Mouse (Mus musculus): ENCODE measurements around the gene Slc12a8. TPM values are rescaled to one million over a fixed set of nuclear protein-coding genes. Genes with fewer than 3 reads are reported as not detected.

Slc12a8 gene
- total and polyA plus RNA-seq, 3 experiments, result 0.49 TPM; not detected in 2

DNA sequence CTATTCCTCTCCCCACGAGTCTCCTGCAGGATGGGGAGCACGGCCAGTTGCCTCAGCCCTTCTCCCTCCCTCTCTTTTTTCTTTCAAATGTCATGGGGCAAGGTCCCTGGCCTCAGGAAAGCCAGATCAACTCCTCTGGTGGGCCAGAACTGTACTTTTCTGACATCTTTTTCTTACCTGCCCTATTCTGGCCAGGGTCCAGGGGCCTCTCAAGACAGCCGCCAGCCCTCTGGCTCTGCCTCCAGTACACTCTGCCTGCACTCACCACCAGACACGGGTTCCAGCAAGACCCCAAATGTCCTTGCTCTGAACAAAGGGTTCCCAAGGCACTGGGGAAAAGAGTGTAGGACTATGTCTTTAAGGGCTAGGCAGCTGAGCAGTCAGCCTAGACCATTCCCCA lies 499 bp downstream of the Slc12a8 start:
- H3K4me1 ChIP-seq (ENCODE audit: insufficient read depth, low read depth, low read length), result no peaks in the 10 kb centered on the region
- H3K36me3 ChIP-seq (replicated peaks), result no peaks in the 10 kb centered on the region
- no peaks in the 10 kb centered on the region for H3K9me3 ChIP-seq (replicated peaks)
- TF ChIP-seq GATA2 (IDR thresholded peaks at IDR 0.05; ENCODE audit: borderline replicate concordance, low read depth, low read length), result no peak
- TF ChIP-seq POLR2AphosphoS5 (IDR thresholded peaks at IDR 0.05; ENCODE audit: insufficient replicate concordance, low read depth, low read length), result no peak
- TF ChIP-seq GATA1 (IDR thresholded peaks at IDR 0.05; ENCODE audit: borderline replicate concordance, low read length), result no peak
- TF ChIP-seq TAL1 (conservative IDR thresholded peaks at IDR 0.05; ENCODE audit: low read depth, low read length), result no peak
- TF ChIP-seq CTCF (IDR thresholded peaks at IDR 0.05; ENCODE audit: low read depth, low read length), result no peak
- H3K4me3 ChIP-seq (ENCODE audit: low read depth, low read length), result no peak overlapping the region
- ATAC-seq (ENCODE audit: extremely low read depth, insufficient number of reproducible peaks, low FRiP score, poor library complexity, severe bottlenecking) (no peak), DNase-seq (ENCODE audit: low spot score) (no peak)
- peaks cover 42% of the 10 kb centered on the region for H3K27me3 ChIP-seq (ENCODE audit: insufficient read depth, low read length)

DNA sequence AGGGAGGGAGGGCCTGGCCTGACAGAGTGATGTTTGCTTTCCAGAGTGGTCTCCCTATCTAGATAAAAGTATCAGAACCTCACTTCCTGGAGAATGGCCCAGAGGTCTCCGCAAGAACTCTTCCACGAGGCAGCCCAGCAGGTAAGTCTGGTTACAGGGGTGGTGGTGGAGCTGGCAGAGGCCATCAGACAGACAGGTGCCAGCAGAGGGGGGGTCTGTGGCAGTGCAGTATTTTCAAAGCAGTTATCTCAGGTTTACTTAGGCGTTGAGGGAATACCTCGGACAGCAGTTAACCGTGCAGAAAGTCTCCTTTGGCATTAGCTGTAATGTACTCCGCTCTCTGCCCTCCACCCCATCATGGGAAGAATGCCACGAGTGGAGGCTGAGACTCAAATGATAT lies 1.1 kb downstream of the Slc12a8 start:
- ATAC-seq (ENCODE audit: extremely low read depth, insufficient number of reproducible peaks, low FRiP score, poor library complexity, severe bottlenecking), result no peak
- no peaks in the 10 kb centered on the region for H3K4me1 ChIP-seq (ENCODE audit: insufficient read depth, low read depth, low read length)
- H3K36me3 ChIP-seq (replicated peaks), result no peaks in the 10 kb centered on the region
- no peaks in the 10 kb centered on the region for H3K9me3 ChIP-seq (replicated peaks)
- peaks cover 41% of the 10 kb centered on the region for H3K27me3 ChIP-seq (ENCODE audit: insufficient read depth, low read length)
- no peak for DNase-seq (ENCODE audit: low spot score)
- no peak overlapping the region for H3K4me3 ChIP-seq (ENCODE audit: low read depth, low read length)
- TF ChIP-seq GATA2 (IDR thresholded peaks at IDR 0.05; ENCODE audit: borderline replicate concordance, low read depth, low read length) (no peak), POLR2AphosphoS5 (IDR thresholded peaks at IDR 0.05; ENCODE audit: insufficient replicate concordance, low read depth, low read length) (no peak), GATA1 (IDR thresholded peaks at IDR 0.05; ENCODE audit: borderline replicate concordance, low read length) (no peak), TAL1 (conservative IDR thresholded peaks at IDR 0.05; ENCODE audit: low read depth, low read length) (no peak), CTCF (IDR thresholded peaks at IDR 0.05; ENCODE audit: low read depth, low read length) (no peak)

DNA sequence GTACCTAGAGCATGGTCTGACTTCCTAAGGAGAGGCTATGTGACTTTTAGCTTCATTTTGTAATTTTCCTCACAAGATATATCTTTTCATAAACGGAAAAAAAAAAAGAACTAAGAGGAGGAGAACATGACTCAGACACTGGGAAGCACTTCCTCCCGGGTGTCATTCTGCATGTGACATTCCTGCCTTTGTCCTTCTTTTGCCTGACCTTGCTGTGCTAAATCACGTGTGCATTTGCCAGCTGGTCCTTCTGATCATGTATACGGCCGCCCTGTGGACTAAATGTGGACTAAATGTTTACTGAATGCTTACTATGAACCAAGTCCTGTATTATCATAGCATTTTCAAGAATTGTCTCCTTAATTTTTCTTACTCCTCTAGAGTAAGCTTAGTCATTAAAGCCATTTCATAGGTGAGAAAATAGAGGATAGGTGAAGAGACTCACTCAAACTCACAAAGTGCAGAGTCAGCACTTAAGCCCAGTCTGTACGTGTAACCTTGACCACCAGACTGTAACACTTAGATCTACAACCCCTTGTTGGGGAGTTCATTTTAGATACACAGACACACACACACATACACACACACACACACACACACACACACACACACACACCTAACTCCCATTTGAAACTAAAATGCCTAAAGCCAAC lies 2.9 kb downstream of the Slc12a8 start:
- no peak overlapping the region for H3K4me3 ChIP-seq (ENCODE audit: low read depth, low read length)
- H3K9me3 ChIP-seq (replicated peaks), result no peaks in the 10 kb centered on the region
- no peaks in the 10 kb centered on the region for H3K36me3 ChIP-seq (replicated peaks)
- no peak for DNase-seq (ENCODE audit: low spot score)
- TF ChIP-seq TAL1 (conservative IDR thresholded peaks at IDR 0.05; ENCODE audit: low read depth, low read length) (no peak), CTCF (IDR thresholded peaks at IDR 0.05; ENCODE audit: low read depth, low read length) (no peak), GATA1 (IDR thresholded peaks at IDR 0.05; ENCODE audit: borderline replicate concordance, low read length) (no peak), GATA2 (IDR thresholded peaks at IDR 0.05; ENCODE audit: borderline replicate concordance, low read depth, low read length) (no peak), POLR2AphosphoS5 (IDR thresholded peaks at IDR 0.05; ENCODE audit: insufficient replicate concordance, low read depth, low read length) (no peak)
- H3K27me3 ChIP-seq (ENCODE audit: insufficient read depth, low read length), result peaks cover 38% of the 10 kb centered on the region
- H3K4me1 ChIP-seq (ENCODE audit: insufficient read depth, low read depth, low read length), result no peaks in the 10 kb centered on the region
- no peak for ATAC-seq (ENCODE audit: extremely low read depth, insufficient number of reproducible peaks, low FRiP score, poor library complexity, severe bottlenecking)

DNA sequence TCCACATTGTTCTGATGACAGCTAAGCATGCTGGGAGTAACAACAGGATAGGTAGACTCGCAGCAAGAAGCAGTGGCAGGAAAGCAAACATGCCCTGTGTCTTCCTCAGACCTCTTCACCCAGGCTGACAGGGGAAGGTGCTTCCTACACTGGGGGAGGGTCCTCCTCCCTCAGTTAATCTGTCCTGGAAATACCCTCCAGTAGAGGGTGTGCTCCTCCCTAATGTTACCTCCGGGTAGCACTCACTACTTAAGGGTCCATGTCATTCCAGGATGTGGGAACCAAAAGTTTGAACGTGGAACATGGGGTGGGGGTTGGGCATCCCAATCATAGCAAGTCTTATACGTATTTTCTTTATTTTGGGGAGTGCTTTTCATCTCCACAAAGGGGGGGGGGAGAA lies 5.4 kb downstream of the Slc12a8 start:
- Histone ChIP-seq H3K9me3 (replicated peaks) (no peaks in the 10 kb centered on the region), H3K4me1 (ENCODE audit: insufficient read depth, low read depth, low read length) (no peaks in the 10 kb centered on the region), H3K4me3 (ENCODE audit: low read depth, low read length) (no peak overlapping the region), H3K27me3 (ENCODE audit: insufficient read depth, low read length) (peaks cover 28% of the 10 kb centered on the region), H3K36me3 (replicated peaks) (no peaks in the 10 kb centered on the region)
- TF ChIP-seq TAL1 (conservative IDR thresholded peaks at IDR 0.05; ENCODE audit: low read depth, low read length), result no peak
- no peak for TF ChIP-seq GATA2 (IDR thresholded peaks at IDR 0.05; ENCODE audit: borderline replicate concordance, low read depth, low read length)
- no peak for TF ChIP-seq POLR2AphosphoS5 (IDR thresholded peaks at IDR 0.05; ENCODE audit: insufficient replicate concordance, low read depth, low read length)
- no peak for TF ChIP-seq CTCF (IDR thresholded peaks at IDR 0.05; ENCODE audit: low read depth, low read length)
- no peak for TF ChIP-seq GATA1 (IDR thresholded peaks at IDR 0.05; ENCODE audit: borderline replicate concordance, low read length)
- DNase-seq (ENCODE audit: low spot score) (no peak), ATAC-seq (ENCODE audit: extremely low read depth, insufficient number of reproducible peaks, low FRiP score, poor library complexity, severe bottlenecking) (no peak)

- no peaks in the 10 kb centered on the region for H3K9me3 ChIP-seq (replicated peaks)
- H3K4me1 ChIP-seq (ENCODE audit: insufficient read depth, low read depth, low read length), result no peaks in the 10 kb centered on the region
- peaks cover 18% of the 10 kb centered on the region for H3K27me3 ChIP-seq (ENCODE audit: insufficient read depth, low read length)
- DNase-seq (ENCODE audit: low spot score) (no peak), ATAC-seq (ENCODE audit: extremely low read depth, insufficient number of reproducible peaks, low FRiP score, poor library complexity, severe bottlenecking) (no peak)
- H3K4me3 ChIP-seq (ENCODE audit: low read depth, low read length), result no peak overlapping the region
- TF ChIP-seq CTCF (IDR thresholded peaks at IDR 0.05; ENCODE audit: low read depth, low read length) (no peak), POLR2AphosphoS5 (IDR thresholded peaks at IDR 0.05; ENCODE audit: insufficient replicate concordance, low read depth, low read length) (no peak), GATA1 (IDR thresholded peaks at IDR 0.05; ENCODE audit: borderline replicate concordance, low read length) (no peak), GATA2 (IDR thresholded peaks at IDR 0.05; ENCODE audit: borderline replicate concordance, low read depth, low read length) (no peak), TAL1 (conservative IDR thresholded peaks at IDR 0.05; ENCODE audit: low read depth, low read length) (no peak)
- no peaks in the 10 kb centered on the region for H3K36me3 ChIP-seq (replicated peaks)
Measured at GRCm38 (mm10) chr16:33523571-33523970, 6.4 kb downstream of the Slc12a8 start.

DNA sequence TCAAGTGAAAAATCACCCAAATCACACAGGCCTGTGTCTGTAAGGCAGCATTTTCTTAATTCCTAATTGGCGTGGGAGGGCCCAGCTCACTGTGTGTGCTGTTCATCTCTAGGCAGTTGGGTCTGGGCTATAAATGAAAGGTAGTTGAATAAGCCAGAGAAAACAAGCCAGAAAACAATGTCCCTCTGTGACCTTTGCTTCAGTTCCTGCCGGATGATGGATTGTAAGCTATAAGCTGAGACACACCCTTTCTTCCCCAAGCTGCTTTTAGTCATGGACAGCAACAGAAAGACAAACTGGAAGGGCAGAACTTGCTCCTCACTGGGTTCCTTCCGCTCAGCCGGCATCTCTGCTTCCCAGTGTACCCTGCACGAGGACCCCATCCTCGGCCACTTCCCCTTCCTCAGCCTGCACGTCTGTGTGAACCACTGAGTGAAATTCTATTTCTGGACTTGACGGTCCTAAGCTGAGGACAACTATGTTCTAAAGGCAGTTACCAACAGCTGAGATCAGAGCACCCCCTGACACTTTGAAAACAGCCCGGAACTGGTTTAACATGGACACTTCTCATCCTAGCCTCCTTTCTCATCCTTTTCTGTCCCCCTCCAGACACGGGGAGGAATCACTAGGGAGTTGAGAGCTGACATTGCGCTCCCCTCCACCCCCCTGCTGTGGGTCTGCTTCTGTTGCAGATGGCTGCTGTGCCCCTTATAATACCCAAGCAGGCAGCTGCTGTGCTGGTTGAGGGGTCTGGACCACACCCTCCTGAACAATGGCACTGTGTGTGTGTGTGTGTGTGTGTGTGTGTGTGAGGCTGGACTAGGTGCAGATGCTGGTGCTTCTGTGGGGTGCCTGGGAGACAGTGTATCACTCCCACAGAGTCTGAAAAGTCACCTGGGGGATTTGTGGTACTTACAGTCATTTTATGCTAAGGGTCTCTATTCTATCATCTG lies 12.7 kb downstream of the Slc12a8 start:
- Histone ChIP-seq H3K4me3 (ENCODE audit: low read depth, low read length) (no peak overlapping the region), H3K27me3 (ENCODE audit: insufficient read depth, low read length) (peaks cover 36% of the 10 kb centered on the region), H3K9me3 (replicated peaks) (no peaks in the 10 kb centered on the region), H3K4me1 (ENCODE audit: insufficient read depth, low read depth, low read length) (no peaks in the 10 kb centered on the region), H3K36me3 (replicated peaks) (no peaks in the 10 kb centered on the region)
- TF ChIP-seq TAL1 (conservative IDR thresholded peaks at IDR 0.05; ENCODE audit: low read depth, low read length) (no peak), GATA1 (IDR thresholded peaks at IDR 0.05; ENCODE audit: borderline replicate concordance, low read length) (no peak), GATA2 (IDR thresholded peaks at IDR 0.05; ENCODE audit: borderline replicate concordance, low read depth, low read length) (no peak), CTCF (IDR thresholded peaks at IDR 0.05; ENCODE audit: low read depth, low read length) (no peak), POLR2AphosphoS5 (IDR thresholded peaks at IDR 0.05; ENCODE audit: insufficient replicate concordance, low read depth, low read length) (no peak)
- ATAC-seq (ENCODE audit: extremely low read depth, insufficient number of reproducible peaks, low FRiP score, poor library complexity, severe bottlenecking) (no peak), DNase-seq (ENCODE audit: low spot score) (no peak)
